ENCODE assay signal across 24 mouse cellular contexts in genomic region chr9:78505223-78505622, GRCm38 (mm10). TPM values are rescaled to one million over a fixed set of nuclear protein-coding genes. Genes with fewer than 3 reads are reported as not detected.
DNase-seq lines count a peak whose midpoint lies in the region; ATAC-seq and TF ChIP-seq lines count a peak whose summit lies in the region.
"Had no signal": no experiment of that assay in that cellular context is flagged by ENCODE, and none has a peak within 500 bp of the region (broad histone marks: within the 10 kb centered on the region; RNA-seq: fewer than 3 reads in every experiment).

No protein-coding gene starts in this region.

- no peak overlapping the region for H3K4me2 ChIP-seq in liver, postnatal 0 days (ENCODE audit: low read depth, low read length)
- H3K4me2 ChIP-seq in liver, embryonic 11.5 days = no peak overlapping the region
- H3K4me2 ChIP-seq: embryonic facial prominence, embryonic 15.5 days; limb, embryonic 13.5 days had no signal

- WGBS in liver, postnatal 0 days (ENCODE audit: insufficient replicate concordance) = 82% methylated on average over 6 of the region's 6 CpGs
- 86% methylated on average over 6 of the region's 6 CpGs for WGBS in liver, embryonic 11.5 days

- no peak for TF ChIP-seq CTCF in liver, postnatal 0 days (IDR thresholded peaks at IDR 0.05; ENCODE audit: low read depth)

- H3K27ac ChIP-seq in liver, postnatal 0 days (ENCODE audit: low read depth) = peak overlapping the region; percentile 96; the same call in 1 of the 2 replicates
- no peak overlapping the region for H3K27ac ChIP-seq in liver, embryonic 11.5 days (ENCODE audit: low read depth, low read length)
- H3K27ac ChIP-seq: embryonic facial prominence, embryonic 15.5 days; limb, embryonic 13.5 days; stomach, postnatal 0 days had no signal

- H3K9me3 ChIP-seq in liver, postnatal 0 days (ENCODE audit: low read length) = no peaks in the 10 kb centered on the region
- no peaks in the 10 kb centered on the region for H3K9me3 ChIP-seq in liver, embryonic 11.5 days (ENCODE audit: control insufficient read depth, low read length)
- H3K9me3 ChIP-seq: embryonic facial prominence, embryonic 15.5 days; heart, embryonic 12.5 days; limb, embryonic 13.5 days; liver, embryonic 15.5 days had no signal

- no peak overlapping the region for H3K4me3 ChIP-seq in liver, postnatal 0 days (ENCODE audit: low read depth, low read length)
- H3K4me3 ChIP-seq in liver, embryonic 11.5 days (ENCODE audit: low read depth, low read length) = no peak overlapping the region
- H3K4me3 ChIP-seq: embryonic facial prominence, embryonic 15.5 days; heart, embryonic 12.5 days; limb, embryonic 13.5 days; liver, embryonic 15.5 days had no signal

- no peaks in the 10 kb centered on the region for H3K36me3 ChIP-seq in liver, postnatal 0 days (replicated peaks; ENCODE audit: insufficient read depth, low read length)
- H3K36me3 ChIP-seq in liver, embryonic 11.5 days (ENCODE audit: control insufficient read depth, insufficient read depth, low read length) = no peaks in the 10 kb centered on the region
- H3K36me3 ChIP-seq: embryonic facial prominence, embryonic 15.5 days; heart, embryonic 12.5 days; limb, embryonic 13.5 days; liver, embryonic 15.5 days had no signal

- H3K27me3 ChIP-seq in liver, postnatal 0 days (ENCODE audit: insufficient read depth, low read length) = no peaks in the 10 kb centered on the region
- no peaks in the 10 kb centered on the region for H3K27me3 ChIP-seq in liver, embryonic 11.5 days (replicated peaks; ENCODE audit: control insufficient read depth, insufficient read depth, low read length)
- H3K27me3 ChIP-seq: embryonic facial prominence, embryonic 15.5 days; heart, embryonic 12.5 days; limb, embryonic 13.5 days had no signal

- no peak for ATAC-seq in liver, postnatal 0 days
- no peak for ATAC-seq in liver, embryonic 11.5 days (replicated peaks; ENCODE audit: low FRiP score)

- DNase-seq in heart, adult 11 months = peak; percentile 61
- no peak for DNase-seq in heart, adult 9 months (ENCODE audit: low spot score in 2 of 2)
- no peak for DNase-seq in liver, postnatal 0 days
- no peak for DNase-seq in liver, embryonic 11.5 days (ENCODE audit: low spot score)
- DNase-seq in ES-CJ7 (ENCODE audit: low read depth, low spot score) = peak; percentile 59
- DNase-seq in frontal cortex, postnatal 14 days (ENCODE audit: low spot score in 2 of 2) = no peak
- no peak for DNase-seq in layer of hippocampus, postnatal 25 days (ENCODE audit: extremely low spot score in 1 of 2, low spot score in 1 of 2)
- DNase-seq: adrenal gland, postnatal 25 days; cerebellum, adult 9-10 months; heart, postnatal 10 days; kidney, adult 11 months; kidney, postnatal 4 days; lung, postnatal 4 days; right cerebral cortex, postnatal 14 days; thymus, adult 2 months; thymus, postnatal 4 days had no signal

- no peak for TF ChIP-seq EP300 in liver, postnatal 0 days (IDR thresholded peaks at IDR 0.05; ENCODE audit: low read depth)

- peaks cover 13% of the 10 kb centered on the region for H3K4me1 ChIP-seq in liver, postnatal 0 days (ENCODE audit: insufficient read depth)
- peaks cover 14% of the 10 kb centered on the region for H3K4me1 ChIP-seq in liver, embryonic 11.5 days (replicated peaks; ENCODE audit: control insufficient read depth, insufficient read depth, low read length)

- H3K9ac ChIP-seq in liver, postnatal 0 days (replicated peaks) = no peak overlapping the region
- no peak overlapping the region for H3K9ac ChIP-seq in liver, embryonic 11.5 days (ENCODE audit: low read depth, low read length)
- H3K9ac ChIP-seq: embryonic facial prominence, embryonic 15.5 days; heart, embryonic 12.5 days; limb, embryonic 13.5 days; liver, embryonic 15.5 days had no signal

RNA-seq across cellular contexts. Expression of gene Eef1a1, which starts 16.3 kb away (rescaled TPM):
- 1,946 and 1,972 TPM in 2 replicates for polyA plus RNA-seq in liver, postnatal 0 days (2015; fragmentation: Nextera tagmentation; extraction: Ambion mirVana)
- polyA plus RNA-seq in liver, embryonic 11.5 days (2014; fragmentation: Nextera tagmentation; extraction: Ambion mirVana) = 4,536 and 4,551 TPM in 2 replicates
- total RNA-seq in layer of hippocampus, postnatal 25 days (2021) = 1,000 to 10,000 TPM; 3,010 to 3,306 TPM

RNA-seq across cellular contexts. Expression of gene Gm17324, which starts 56.6 kb away (rescaled TPM):
- polyA plus RNA-seq in liver, postnatal 0 days (2015; fragmentation: Nextera tagmentation; extraction: Ambion mirVana) = 0.70 and 0.75 TPM in 2 replicates
- 0.96 and 1.2 TPM in 2 replicates for polyA plus RNA-seq in liver, embryonic 11.5 days (2014; fragmentation: Nextera tagmentation; extraction: Ambion mirVana)
- total RNA-seq in layer of hippocampus, postnatal 25 days (2021) = 1 to 10 TPM in 1 of 2 experiments, under 1 TPM in 1; 0.89 to 1.1 TPM
- total RNA-seq: adrenal gland, postnatal 25 days; gastrocnemius, adult 8-10 months; heart, postnatal 10 days; megakaryocyte-erythroid progenitor cell, adult 5-6 weeks; neutrophil, adult 5-6 weeks had no signal

RNA-seq across cellular contexts. Expression of gene Mto1, which starts 57.2 kb away (rescaled TPM):
- polyA plus RNA-seq in liver, postnatal 0 days (2015; fragmentation: Nextera tagmentation; extraction: Ambion mirVana) = 10.9 and 11.5 TPM in 2 replicates
- 43.0 and 44.4 TPM in 2 replicates for polyA plus RNA-seq in liver, embryonic 11.5 days (2014; fragmentation: Nextera tagmentation; extraction: Ambion mirVana)
- total RNA-seq in layer of hippocampus, postnatal 25 days (2021) = 10 to 100 TPM; 20.6 to 23.7 TPM

Comparison
In these comparisons a context has a peak if more than half of its experiments do, and no peak if none do; other contexts are left out.
1. DNase-seq: peak in heart, adult 11 months (single experiment) and ES-CJ7 (single experiment); none in heart, adult 9 months (0 of 2), liver, postnatal 0 days (single experiment), liver, embryonic 11.5 days (single experiment), frontal cortex, postnatal 14 days (0 of 2) and layer of hippocampus, postnatal 25 days (0 of 2).